ENCODE assay signal across 22 mouse cellular contexts in the genomic region with DNA sequence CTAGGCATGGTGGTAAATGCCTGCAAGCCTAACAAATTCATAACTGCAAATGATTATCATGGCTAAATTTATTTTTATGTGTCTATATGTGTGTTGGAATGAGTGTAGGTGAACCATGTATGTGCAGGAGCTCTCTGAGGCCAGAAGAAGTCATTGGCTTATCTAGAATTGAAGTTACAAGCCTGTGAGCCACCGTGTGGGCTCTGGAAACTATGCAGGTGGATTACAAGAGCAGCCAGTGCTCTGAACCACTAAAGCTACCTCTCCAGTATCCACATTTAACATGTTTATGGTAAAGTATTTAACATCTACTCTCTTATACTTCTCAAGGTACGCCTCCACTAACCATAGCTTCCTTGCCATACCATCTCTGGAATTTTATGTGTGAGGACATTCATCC.
A peak's percentile ranks its signal among the peaks of the same experiment; 100 is the strongest.
DNase-seq lines count a peak whose midpoint lies in the region; ATAC-seq and TF ChIP-seq lines count a peak whose summit lies in the region.
"Had no signal": no experiment of that assay in that cellular context is flagged by ENCODE, and none has a peak within 500 bp of the region (broad histone marks: within the 10 kb centered on the region; RNA-seq: fewer than 3 reads in every experiment).

No protein-coding gene starts in this region.

- 60% methylated on average over 2 of the region's 2 CpGs for WGBS in heart, embryonic 10.5 days
- WGBS in kidney, adult 2 months = 74% methylated on average over 2 of the region's 2 CpGs
- WGBS in lung, postnatal 0 days = 69% methylated on average over 2 of the region's 2 CpGs

- intact Hi-C loops in heart, postnatal 10 days (cut with DNase I) = no loop called here

- no peak for TF ChIP-seq EP300 in lung, postnatal 0 days (IDR thresholded peaks at IDR 0.05)

- 0 out of 2 replicates have a peak, but pooled peaks have one; percentile 3 for TF ChIP-seq CTCF in kidney, adult 2 months (conservative IDR thresholded peaks at IDR 0.05; ENCODE audit: insufficient read depth, insufficient read length, low read depth, low read length)
- peak; percentile 32 for TF ChIP-seq CTCF in lung, postnatal 0 days (IDR thresholded peaks at IDR 0.05)

- H3K27me3 ChIP-seq in heart, embryonic 10.5 days (ENCODE audit: insufficient read depth, poor library complexity, severe bottlenecking) = no peaks in the 10 kb centered on the region
- H3K27me3 ChIP-seq in kidney, adult 2 months (replicated peaks; ENCODE audit: control insufficient read depth, insufficient read depth, low read length) = no peaks in the 10 kb centered on the region
- no peaks in the 10 kb centered on the region for H3K27me3 ChIP-seq in lung, postnatal 0 days (replicated peaks; ENCODE audit: insufficient read depth, low read length)
- H3K27me3 ChIP-seq: limb, embryonic 12.5 days; liver, embryonic 12.5 days; midbrain, embryonic 13.5 days had no signal

- no peak overlapping the region for H3K4me3 ChIP-seq in heart, embryonic 10.5 days
- no peak overlapping the region for H3K4me3 ChIP-seq in kidney, adult 2 months (ENCODE audit: insufficient read depth, low read depth, low read length)
- H3K4me3 ChIP-seq in lung, postnatal 0 days (ENCODE audit: low read depth, low read length) = no peak overlapping the region
- H3K4me3 ChIP-seq: gastrocnemius, adult 2 months; limb, embryonic 12.5 days; liver, embryonic 12.5 days; midbrain, embryonic 13.5 days had no signal

- DNase-seq in heart, embryonic 10.5 days (ENCODE audit: low spot score) = peak; percentile 7
- DNase-seq in heart, postnatal 10 days = no peak
- no peak for DNase-seq in kidney, adult 2 months
- DNase-seq in kidney, adult 18-20 months = no peak
- no peak for DNase-seq in lung, postnatal 0 days (ENCODE audit: low spot score)
- DNase-seq in lung, postnatal 14 days = no peak
- no peak for DNase-seq in right cerebral cortex, postnatal 4 days
- DNase-seq: adrenal gland, postnatal 14 days; B cell, adult 2 months; cerebellum, adult 2 months; cerebellum, postnatal 36 days; gastrocnemius, adult 2 months; kidney, postnatal 25 days; lung, adult 18-20 months had no signal

- no peak overlapping the region for H3K27ac ChIP-seq in heart, embryonic 10.5 days
- no peak overlapping the region for H3K27ac ChIP-seq in kidney, adult 2 months (ENCODE audit: insufficient read depth, low read depth, low read length)
- H3K27ac ChIP-seq in lung, postnatal 0 days (ENCODE audit: low read length) = peak overlapping the region; percentile 55; the same call in 1 of the 2 replicates
- H3K27ac ChIP-seq: gastrocnemius, adult 2 months; limb, embryonic 12.5 days; liver, embryonic 12.5 days; midbrain, embryonic 13.5 days; stomach, postnatal 0 days had no signal

- no peak overlapping the region for H3K9ac ChIP-seq in lung, postnatal 0 days (replicated peaks; ENCODE audit: low read depth)
- H3K9ac ChIP-seq: limb, embryonic 12.5 days; liver, embryonic 12.5 days; midbrain, embryonic 13.5 days had no signal

- H3K4me1 ChIP-seq in heart, embryonic 10.5 days = no peaks in the 10 kb centered on the region
- no peaks in the 10 kb centered on the region for H3K4me1 ChIP-seq in kidney, adult 2 months (ENCODE audit: control insufficient read depth, insufficient read depth, low read length)
- H3K4me1 ChIP-seq in lung, postnatal 0 days (ENCODE audit: insufficient read depth, low read depth, low read length) = no peaks in the 10 kb centered on the region
- H3K4me1 ChIP-seq: limb, embryonic 12.5 days; midbrain, embryonic 13.5 days had no signal

- no peak overlapping the region for H3K4me2 ChIP-seq in lung, postnatal 0 days (replicated peaks; ENCODE audit: low read depth, low read length)
- H3K4me2 ChIP-seq: limb, embryonic 12.5 days; liver, embryonic 12.5 days; midbrain, embryonic 13.5 days had no signal

- H3K36me3 ChIP-seq in heart, embryonic 10.5 days = no peaks in the 10 kb centered on the region
- H3K36me3 ChIP-seq in kidney, adult 2 months (ENCODE audit: control insufficient read depth, insufficient read depth, low read length) = no peaks in the 10 kb centered on the region
- H3K36me3 ChIP-seq in lung, postnatal 0 days (ENCODE audit: insufficient read depth, low read length) = no peaks in the 10 kb centered on the region
- H3K36me3 ChIP-seq: limb, embryonic 12.5 days; liver, embryonic 12.5 days; midbrain, embryonic 13.5 days had no signal

- no peaks in the 10 kb centered on the region for H3K9me3 ChIP-seq in heart, embryonic 10.5 days
- H3K9me3 ChIP-seq in lung, postnatal 0 days (ENCODE audit: low read length) = no peaks in the 10 kb centered on the region
- H3K9me3 ChIP-seq: limb, embryonic 12.5 days; liver, embryonic 12.5 days; midbrain, embryonic 13.5 days had no signal

- ATAC-seq in lung, postnatal 0 days = no peak
- peak; percentile 42; the same call in 1 of the 2 replicates for ATAC-seq in megakaryocyte progenitor cell, adult 5-6 weeks (replicated peaks; ENCODE audit: poor library complexity)
- ATAC-seq: forebrain, embryonic 14.5 days; hindbrain, embryonic 16.5 days; intestine, postnatal 0 days; liver, embryonic 12.5 days; midbrain, embryonic 13.5 days had no signal

- TF ChIP-seq POLR2A in kidney, adult 2 months (IDR thresholded peaks at IDR 0.05; ENCODE audit: low read depth, low read length) = no peak
